Mouse (Mus musculus) liver, postnatal 0 days (tissue): Measurements from ENCODE around the gene Vwa7.

Experiments
- CTCF ChIP-seq: sonication (generic); IDR thresholded peaks from 2 replicates; pipeline ENCODE4 v1.5.1; 2016; ENCODE audit warnings: antibody characterized with exemption, low read depth
- EP300 ChIP-seq: IDR thresholded peaks from 2 replicates; pipeline ENCODE4 v1.6.1; 2016; ENCODE audit warnings: antibody characterized with exemption, low read depth, mild to moderate bottlenecking

DNA sequence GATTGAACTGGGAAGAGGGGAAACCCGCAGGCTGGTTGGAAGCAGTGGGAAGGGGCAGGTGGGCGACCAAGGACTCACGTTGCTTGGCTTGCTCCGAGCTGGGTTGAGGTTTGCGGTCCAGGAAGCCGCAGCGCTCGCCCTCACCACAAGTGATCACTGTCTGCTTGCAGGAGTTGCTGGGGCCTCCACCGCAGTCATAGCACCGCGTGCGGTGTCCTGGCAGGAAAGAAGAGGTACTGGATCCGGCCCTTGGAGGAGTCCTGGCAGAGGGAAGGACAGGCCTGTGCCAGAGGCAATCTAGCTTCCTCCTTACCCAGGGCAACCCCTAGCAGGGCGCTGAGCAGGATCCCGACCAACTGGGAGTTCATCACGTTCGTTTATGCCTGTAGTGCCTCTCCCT lies 57.7 kb downstream of the Vwa7 start:
- TF ChIP-seq CTCF, result no peak
- TF ChIP-seq EP300, result no peak
